Mouse (Mus musculus): ENCODE measurements at regions not wholly inside any gene's neighbourhood (a gene's known extent, or its start where the extent isn't known, plus 50 kb on each side); places are given as distances from the start of the nearest gene placed in this dataset.

GRCm38 (mm10) chr2:138123331-138123730, 133.0 kb upstream of the Btbd3 start:
- no peak for DNase-seq (ENCODE audit: low spot score)

GRCm38 (mm10) chr2:138120868-138121267, 135.5 kb upstream of the Btbd3 start:
- no peak for DNase-seq (ENCODE audit: low spot score)

GRCm38 (mm10) chr2:138120131-138120530, 136.2 kb upstream of the Btbd3 start:
- no peak for DNase-seq (ENCODE audit: low spot score)

GRCm38 (mm10) chr2:138099777-138100176, 156.6 kb upstream of the Btbd3 start:
- no peak for DNase-seq (ENCODE audit: low spot score)

- DNase-seq (ENCODE audit: low spot score): no peak
Observed at GRCm38 (mm10) chr2:138085390-138085789, 171.0 kb upstream of the Btbd3 start.

GRCm38 (mm10) chr2:138084564-138085283, 171.6 kb upstream of the Btbd3 start:
- DNase-seq (ENCODE audit: low spot score): no peak

- DNase-seq (ENCODE audit: low spot score): no peak
Observed at GRCm38 (mm10) chr2:138074020-138074613, 182.2 kb upstream of the Btbd3 start.

GRCm38 (mm10) chr2:138072165-138072728, 184.1 kb upstream of the Btbd3 start:
- no peak for DNase-seq (ENCODE audit: low spot score)

GRCm38 (mm10) chr2:138053081-138053480, 203.3 kb upstream of the Btbd3 start:
- DNase-seq (ENCODE audit: low spot score): peak; percentile 10

- no peak for DNase-seq (ENCODE audit: low spot score)
Observed at GRCm38 (mm10) chr2:138048341-138048740, 208.0 kb upstream of the Btbd3 start.

- DNase-seq (ENCODE audit: low spot score): no peak
Observed at GRCm38 (mm10) chr2:138047781-138048201, 208.6 kb upstream of the Btbd3 start.

GRCm38 (mm10) chr2:138047361-138047760, 209.0 kb upstream of the Btbd3 start:
- no peak for DNase-seq (ENCODE audit: low spot score)

GRCm38 (mm10) chr2:138046918-138047317, 209.4 kb upstream of the Btbd3 start:
- DNase-seq (ENCODE audit: low spot score): no peak

- no peak for DNase-seq (ENCODE audit: low spot score)
Observed at GRCm38 (mm10) chr2:138045933-138046642, 210.3 kb upstream of the Btbd3 start.

- peak; percentile 15 for DNase-seq (ENCODE audit: low spot score)
Observed at GRCm38 (mm10) chr2:138040706-138041105, 215.7 kb upstream of the Btbd3 start.

- DNase-seq (ENCODE audit: low spot score): peak; percentile 54
Observed at GRCm38 (mm10) chr2:138040302-138040701, 216.1 kb upstream of the Btbd3 start.

GRCm38 (mm10) chr2:138034123-138034736, 222.1 kb upstream of the Btbd3 start:
- no peak for DNase-seq (ENCODE audit: low spot score)

- peak; percentile 70 for DNase-seq (ENCODE audit: low spot score)
Observed at GRCm38 (mm10) chr2:138033379-138034122, 222.8 kb upstream of the Btbd3 start.

- DNase-seq (ENCODE audit: low spot score): no peak
Observed at GRCm38 (mm10) chr2:138027411-138027810, 229.0 kb upstream of the Btbd3 start.

- no peak for DNase-seq (ENCODE audit: low spot score)
Observed at GRCm38 (mm10) chr2:138023558-138023957, 232.8 kb upstream of the Btbd3 start.

GRCm38 (mm10) chr2:137981766-137982165, 274.6 kb upstream of the Btbd3 start:
- no peak for DNase-seq (ENCODE audit: low spot score)

All from heart, adult 8-10 months (tissue).